Mouse (Mus musculus) T-helper 17 cell (primary cell): Measurements from ENCODE around the gene Uba52.

Source experiments
- in situ Hi-C, 2 experiments: fragments of 300-600 bp; cut with MboI, MseI; formaldehyde crosslinking; loops; 1 replicate in 1 of 2; 2 replicates in 1 of 2; pipeline ENCODE4 v1.15.1; 2025; ENCODE audit warnings: high pct_unique_total_duplicates in 2 of 2

Gene Uba52

DNA sequence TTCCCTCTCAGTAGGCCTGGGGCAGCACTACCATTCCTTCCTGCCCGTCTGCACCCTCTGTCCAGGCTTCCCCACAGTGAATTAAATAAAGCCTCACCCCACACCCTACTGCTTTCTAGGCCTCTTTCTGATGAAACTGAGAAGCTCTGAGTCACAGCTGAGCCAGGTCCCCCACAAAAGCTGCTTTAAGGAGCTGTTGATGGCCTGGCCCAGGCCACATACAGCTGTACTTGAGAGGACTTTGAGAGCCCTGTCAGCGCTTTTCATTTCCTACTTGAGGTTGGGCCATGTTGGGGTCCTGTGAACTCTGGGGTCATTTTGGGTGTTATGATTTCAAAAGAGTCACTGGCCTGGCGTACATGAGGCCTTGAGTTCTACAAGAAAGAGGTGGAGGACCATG, 24.6 kb upstream of the Uba52 start:
- in situ Hi-C loops = no loop called here

DNA sequence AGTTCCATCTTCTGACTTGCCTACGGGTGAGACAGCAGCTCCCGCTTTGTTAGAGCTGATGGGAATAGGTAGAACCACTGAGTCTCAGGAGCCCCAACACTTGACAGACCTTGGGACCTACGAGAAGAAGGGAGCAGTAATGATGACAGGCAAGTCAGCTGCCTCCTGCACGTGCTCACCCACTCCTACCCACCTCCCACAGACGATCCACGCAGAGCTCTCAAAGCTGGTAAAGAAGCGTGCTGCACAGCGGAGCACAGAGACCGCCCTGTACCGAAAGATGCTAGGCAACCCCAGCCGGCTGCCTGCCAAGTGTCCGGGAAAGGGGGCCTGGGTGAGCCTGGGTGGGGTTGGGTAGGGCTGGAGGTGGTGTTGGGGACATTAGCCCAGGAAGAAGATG, 23.7 kb upstream of the Uba52 start:
- in situ Hi-C loops = no loop called here

DNA sequence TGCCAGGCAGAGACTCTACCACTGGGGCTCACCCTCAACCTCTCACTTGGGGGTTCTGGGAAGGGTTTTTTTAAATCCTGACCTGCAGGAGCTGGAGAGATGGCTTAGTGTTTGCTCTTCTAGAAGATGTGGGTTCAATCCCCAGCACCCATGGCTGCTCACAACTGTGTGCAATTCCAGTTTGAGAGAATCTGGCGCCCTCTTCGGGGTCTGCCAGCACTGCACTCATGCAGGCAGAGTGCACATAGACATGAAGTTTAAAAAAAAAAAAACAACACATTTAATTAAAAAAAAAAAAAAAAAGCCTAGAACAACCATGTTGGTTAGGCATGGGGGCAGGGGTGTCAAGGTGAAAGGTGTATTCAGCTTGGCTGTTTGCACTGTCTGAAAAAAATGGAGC, 19.7 kb upstream of the Uba52 start:
- in situ Hi-C loops = no loop called here

GRCm38 (mm10) chr8:70529741-70530161, 19.1 kb upstream of the Uba52 start:
- in situ Hi-C loops = no loop called here

- in situ Hi-C loops = no loop called here
Measured at GRCm38 (mm10) chr8:70529299-70529698, 18.7 kb upstream of the Uba52 start.

- in situ Hi-C loops = no loop called here
Measured at GRCm38 (mm10) chr8:70528182-70528797, 17.7 kb upstream of the Uba52 start.

DNA sequence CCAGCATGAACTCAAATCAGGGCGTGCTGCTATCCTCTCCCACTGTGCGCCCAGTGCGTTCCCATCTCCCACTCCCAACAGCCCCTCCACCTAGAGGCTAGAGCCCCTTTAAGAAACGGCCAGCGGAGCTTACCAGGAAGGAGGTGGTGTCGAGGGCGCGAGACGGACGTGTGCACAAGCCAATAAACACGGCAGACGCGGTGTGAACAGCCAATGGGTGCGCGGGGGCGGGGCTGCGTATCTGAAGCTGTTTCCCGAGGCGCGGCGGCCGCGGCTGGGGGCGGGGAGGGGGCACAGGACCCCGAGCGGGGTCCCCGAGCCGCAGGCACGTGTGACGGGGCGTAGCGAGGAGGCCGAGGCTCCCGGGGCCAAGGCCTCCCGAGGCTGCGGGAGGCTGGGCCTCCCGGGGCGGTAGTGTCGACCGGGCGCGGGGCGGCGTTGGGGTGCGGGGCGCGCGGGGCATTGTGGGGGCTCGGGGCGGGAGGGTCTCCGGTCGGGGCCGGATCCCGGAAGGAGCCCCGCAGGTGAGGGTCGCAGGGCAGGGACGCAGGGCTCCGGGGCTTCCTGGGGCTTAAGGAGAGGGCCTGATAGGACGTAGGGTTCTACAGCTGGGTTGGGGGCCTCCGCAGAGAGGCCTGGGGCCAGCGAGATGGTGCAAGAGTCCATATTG, 17.0 kb upstream of the Uba52 start, which contains the start of the genes Fkbp8 and Kxd1:
Fkbp8 (plus strand) TSS at position 213 of the 670 bp plus-strand sequence.
Kxd1 (minus strand) TSS at position 445 of the 670 bp plus-strand sequence.
- in situ Hi-C loops = no loop called here

DNA sequence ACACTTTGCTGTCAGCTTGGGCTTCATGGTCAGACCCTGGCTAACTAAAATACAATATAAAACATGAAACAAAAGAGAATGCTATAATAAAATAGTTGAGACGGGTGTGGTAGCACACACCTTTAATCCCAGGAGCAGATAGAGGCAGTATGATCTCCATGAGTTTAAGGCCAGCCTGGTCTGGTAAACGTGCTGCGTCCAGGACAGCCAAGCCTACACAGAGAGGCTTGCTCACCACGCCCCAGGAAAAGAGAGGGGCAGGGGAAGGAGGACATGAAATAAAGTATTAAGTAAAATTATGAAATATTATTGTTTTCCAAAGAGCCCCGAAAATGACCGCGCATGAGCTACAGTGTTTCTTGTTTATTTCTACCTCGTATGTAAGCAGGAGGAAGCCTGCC, 16.5 kb upstream of the Uba52 start:
- in situ Hi-C loops = no loop called here

GRCm38 (mm10) chr8:70522592-70523403, 12.2 kb upstream of the Uba52 start:
- in situ Hi-C loops = no loop called here

- in situ Hi-C loops = no loop called here
Measured at GRCm38 (mm10) chr8:70519606-70520005, 9.0 kb upstream of the Uba52 start.

DNA sequence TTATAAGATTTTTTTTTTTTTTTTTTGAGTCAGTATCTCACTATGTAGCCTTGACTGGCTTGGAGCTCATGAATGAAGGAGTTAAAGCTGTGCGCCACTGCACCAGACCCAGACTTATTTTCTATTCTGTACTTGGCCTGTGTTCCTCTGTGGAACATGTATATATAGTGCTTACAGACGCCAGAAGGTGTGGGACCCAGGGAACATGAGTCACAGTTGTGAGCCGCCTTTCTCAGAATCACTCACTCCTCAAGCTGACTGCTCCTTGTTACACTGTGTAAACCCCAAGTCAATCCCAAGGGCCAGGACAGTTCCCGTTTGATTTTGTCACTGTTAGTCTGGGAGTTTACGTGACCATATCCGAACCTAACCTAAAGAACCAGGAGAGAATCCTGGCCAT, 8.4 kb upstream of the Uba52 start:
- in situ Hi-C loops = no loop called here

DNA sequence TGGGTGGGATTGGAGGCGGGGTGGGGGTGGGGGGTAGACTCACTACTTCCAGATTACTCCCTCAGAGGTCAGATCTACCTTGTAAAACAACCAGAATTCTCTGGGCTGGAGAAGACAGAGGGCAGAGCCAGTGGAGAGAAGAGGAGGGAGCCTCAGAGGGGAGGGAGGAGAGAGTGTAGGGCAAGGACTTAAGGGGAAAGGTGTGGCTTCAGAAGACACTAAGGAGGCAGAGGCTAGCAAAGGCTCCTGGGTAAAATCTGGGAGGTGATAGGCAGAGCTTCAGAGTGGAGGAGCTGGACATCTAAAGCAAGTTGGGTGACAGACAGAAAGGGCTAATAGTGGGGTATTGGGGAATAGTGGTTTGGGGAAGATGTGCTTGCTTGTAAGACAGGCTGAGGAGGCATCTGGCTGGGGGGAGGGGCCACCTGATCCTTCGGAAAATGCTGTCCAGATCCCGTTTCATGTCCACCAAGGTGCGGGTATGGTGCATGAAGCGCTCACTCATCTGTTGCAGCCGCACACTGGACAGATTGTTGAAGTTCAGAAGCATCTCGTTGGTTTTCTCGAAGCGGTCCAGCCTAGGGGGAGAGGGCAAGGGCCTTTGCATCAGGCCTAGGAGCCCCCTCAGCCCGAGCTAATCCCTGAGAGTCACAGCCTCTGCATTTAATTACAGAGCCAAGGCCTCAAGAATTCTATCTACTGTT, 7.5 kb upstream of the Uba52 start:
- in situ Hi-C loops = no loop called here

DNA sequence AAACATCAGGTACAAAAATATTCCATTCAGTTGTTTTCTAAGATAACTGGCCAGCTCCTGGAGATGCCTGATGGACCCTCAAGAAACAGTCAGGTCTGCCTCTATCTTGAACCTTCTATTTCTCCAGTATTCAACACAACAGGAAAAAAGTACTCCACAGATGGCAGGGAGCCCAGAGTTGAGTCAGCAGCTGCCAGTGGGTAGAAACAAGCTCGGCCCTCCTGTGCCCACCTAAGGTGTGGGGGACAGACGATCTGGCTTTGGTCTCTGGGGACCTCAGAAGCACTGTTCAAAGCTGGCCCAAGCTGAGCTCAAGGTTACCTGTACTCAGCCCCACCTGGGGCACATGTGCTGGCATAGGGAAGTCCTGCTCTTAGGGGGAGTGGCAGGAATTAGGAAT, 2.8 kb upstream of the Uba52 start:
- in situ Hi-C loops = loop anchor here in 1 of 2 experiments (5.0 kb wide), 1 partner anchor 89 kb away; no protein-coding TSS in a partner anchor

DNA sequence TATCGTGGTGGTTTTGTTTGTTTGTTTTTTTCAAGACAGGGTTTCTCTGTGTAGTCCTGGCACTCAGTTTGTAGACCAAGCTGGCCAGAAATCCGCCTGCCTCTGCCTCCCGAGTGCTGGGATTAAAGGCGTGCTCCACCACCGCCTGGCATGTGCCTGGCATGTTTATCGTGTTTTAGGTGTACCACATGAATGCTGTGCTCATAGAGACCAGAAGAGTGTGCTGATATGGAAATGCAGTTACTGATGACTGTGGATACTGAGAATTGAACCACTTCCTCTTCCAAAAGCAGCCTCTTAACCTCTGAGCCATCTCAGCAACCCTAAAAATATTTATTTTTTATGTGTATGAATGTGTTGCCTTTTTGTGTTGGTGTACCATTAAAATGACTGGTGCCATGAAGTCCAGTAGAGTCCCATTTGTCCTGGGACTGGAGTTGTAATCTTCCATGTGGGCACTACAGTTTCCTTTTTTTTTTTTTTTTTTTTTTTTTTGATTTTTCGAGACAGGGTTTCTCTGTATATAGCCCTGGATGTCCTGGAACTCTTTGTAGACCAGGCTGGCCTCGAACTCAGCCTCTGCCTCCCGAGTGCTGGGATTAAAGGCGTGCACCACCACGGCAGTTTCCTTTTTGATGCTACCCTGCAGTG, 1.8 kb upstream of the Uba52 start:
- in situ Hi-C loops = loop anchor here in 1 of 2 experiments (5.0 kb wide), 1 partner anchor 90 kb away; no protein-coding TSS in a partner anchor

- in situ Hi-C loops = loop anchor here in 1 of 2 experiments (5.0 kb wide), 1 partner anchor 91 kb away; no protein-coding TSS in a partner anchor
Measured at GRCm38 (mm10) chr8:70511770-70512169, 1.2 kb upstream of the Uba52 start.

- in situ Hi-C loops = loop anchor here in 1 of 2 experiments (5.0 kb wide), 1 partner anchor 91 kb away; no protein-coding TSS in a partner anchor
Measured at GRCm38 (mm10) chr8:70511174-70511573, 573 bp upstream of the Uba52 start.

DNA sequence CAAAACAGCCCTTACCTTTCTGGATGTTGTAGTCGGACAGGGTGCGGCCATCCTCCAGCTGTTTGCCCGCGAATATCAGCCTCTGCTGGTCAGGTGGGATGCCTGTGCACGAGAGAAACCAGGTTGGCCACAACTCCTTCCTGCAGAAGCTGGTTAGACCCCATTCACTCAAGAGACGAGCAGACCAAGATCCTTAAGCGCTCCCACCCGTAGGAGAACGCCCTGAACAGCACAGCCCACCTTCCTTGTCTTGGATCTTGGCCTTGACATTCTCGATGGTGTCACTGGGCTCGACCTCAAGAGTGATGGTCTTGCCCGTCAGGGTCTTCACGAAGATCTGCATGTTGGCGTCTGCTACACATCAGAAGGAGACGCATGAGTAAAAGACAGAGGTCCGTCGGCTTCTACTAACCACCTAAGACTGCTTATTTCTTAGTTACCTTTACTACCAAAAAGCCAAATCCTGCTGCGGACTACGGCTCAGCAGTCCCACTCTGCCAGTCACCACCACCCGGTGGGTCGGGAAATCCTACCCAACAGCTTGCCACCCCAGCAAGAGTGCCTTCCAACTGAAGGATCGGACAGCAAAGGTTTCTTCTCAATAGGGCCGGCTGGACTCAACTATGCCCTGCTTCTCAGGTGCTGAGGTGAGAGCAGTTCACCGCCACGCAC, 1.2 kb downstream of the Uba52 start:
- in situ Hi-C loops = loop anchor here in 1 of 2 experiments (10.0 kb wide), 1 partner anchor 95 kb away; no protein-coding TSS in a partner anchor

DNA sequence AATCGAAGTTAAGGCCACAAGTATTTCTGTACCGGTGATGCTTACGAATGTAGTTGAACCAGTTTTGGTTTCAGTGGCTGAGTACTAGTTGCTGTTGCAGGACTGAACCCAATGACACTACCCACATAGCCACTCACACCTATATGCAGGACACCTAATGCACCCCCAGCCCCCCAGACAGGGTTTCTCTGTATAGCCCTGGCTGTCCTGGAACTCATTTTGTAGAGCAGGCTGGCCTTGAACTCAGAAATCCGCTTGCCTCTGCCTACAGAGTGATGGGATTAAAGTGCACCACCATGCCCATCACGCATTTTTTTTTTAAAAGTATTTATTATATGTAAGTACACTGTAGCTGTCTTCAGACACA, 3.6 kb downstream of the Uba52 start:
- in situ Hi-C loops = loop anchor here in 1 of 2 experiments (10.0 kb wide), 1 partner anchor 92 kb away; no protein-coding TSS in a partner anchor

GRCm38 (mm10) chr8:70506328-70507026, 4.1 kb downstream of the Uba52 start, which contains the start of gene Rex1bd:
Gene Rex1bd, minus strand, starts transcription at chr8:70506752.
- in situ Hi-C loops = loop anchor here in 1 of 2 experiments (10.0 kb wide), 1 partner anchor 92 kb away; no protein-coding TSS in a partner anchor
